Mouse (Mus musculus): ENCODE data around the gene Gm3327. TPM values are rescaled to one million over a fixed set of nuclear protein-coding genes. Genes with fewer than 3 reads are reported as not detected.
"Not testable (repeated sequence)": the region's sequence is repeated elsewhere in the genome, so short reads cannot be mapped to it uniquely, and the experiment has no call there.

The Gm3327 gene
- not detected in 2 replicates for polyA plus RNA-seq (2016; fragmentation: Nextera tagmentation; extraction: Ambion mirVana)

GRCm38 (mm10) chr14:44123551-44123950 lies at the start of gene Gm3327:
Gene Gm3327, plus strand, starts transcription at chr14:44123851.
- not testable (repeated sequence) for H3K4me3 ChIP-seq; H3K4me2 ChIP-seq (replicated peaks); ATAC-seq (ENCODE audit: insufficient number of reproducible peaks, insufficient read depth, low FRiP score, low TSS enrichment); H3K27ac ChIP-seq; H3K4me1 ChIP-seq; H3K36me3 ChIP-seq; H3K9me3 ChIP-seq; H3K9ac ChIP-seq; H3K27me3 ChIP-seq
- 83% methylated on average over 4 of the region's 4 CpGs for WGBS

GRCm38 (mm10) chr14:44077785-44078341 lies 45.8 kb upstream of the Gm3327 start:
- not testable (repeated sequence) for H3K4me2 ChIP-seq (replicated peaks); H3K9ac ChIP-seq; ATAC-seq (ENCODE audit: insufficient number of reproducible peaks, insufficient read depth, low FRiP score, low TSS enrichment); H3K36me3 ChIP-seq; H3K9me3 ChIP-seq; H3K4me1 ChIP-seq; H3K4me3 ChIP-seq; H3K27me3 ChIP-seq; H3K27ac ChIP-seq
- 62% methylated on average over 5 of the region's 5 CpGs for WGBS

GRCm38 (mm10) chr14:44086588-44086987 lies 37.1 kb upstream of the Gm3327 start:
- not testable (repeated sequence) for H3K4me1 ChIP-seq; H3K27me3 ChIP-seq; ATAC-seq (ENCODE audit: insufficient number of reproducible peaks, insufficient read depth, low FRiP score, low TSS enrichment); H3K4me2 ChIP-seq (replicated peaks); H3K9me3 ChIP-seq; H3K9ac ChIP-seq; H3K27ac ChIP-seq; H3K36me3 ChIP-seq; H3K4me3 ChIP-seq
- WGBS: 88% methylated on average over 1 of the region's 1 CpGs

- not testable (repeated sequence) for ATAC-seq (ENCODE audit: insufficient number of reproducible peaks, insufficient read depth, low FRiP score, low TSS enrichment)
Observed at GRCm38 (mm10) chr14:44087535-44087934, 36.1 kb upstream of the Gm3327 start.

GRCm38 (mm10) chr14:44091524-44091923 lies 32.1 kb upstream of the Gm3327 start:
- H3K9ac ChIP-seq; H3K4me1 ChIP-seq; H3K27me3 ChIP-seq; ATAC-seq (ENCODE audit: insufficient number of reproducible peaks, insufficient read depth, low FRiP score, low TSS enrichment); H3K9me3 ChIP-seq; H3K4me3 ChIP-seq; H3K36me3 ChIP-seq; H3K27ac ChIP-seq; H3K4me2 ChIP-seq (replicated peaks): not testable (repeated sequence)
- WGBS: 56% methylated on average over 1 of the region's 1 CpGs

More at GRCm38 (mm10) chr14:44087535-44087934, 36.1 kb upstream of the Gm3327 start:
- H3K4me1 ChIP-seq; H3K27ac ChIP-seq; H3K4me2 ChIP-seq (replicated peaks); H3K9me3 ChIP-seq; H3K27me3 ChIP-seq; H3K36me3 ChIP-seq; H3K4me3 ChIP-seq; H3K9ac ChIP-seq: not testable (repeated sequence)
- WGBS: 75% methylated on average over 2 of the region's 2 CpGs

GRCm38 (mm10) chr14:44094445-44094844 lies 29.2 kb upstream of the Gm3327 start:
- ATAC-seq (ENCODE audit: insufficient number of reproducible peaks, insufficient read depth, low FRiP score, low TSS enrichment); H3K27ac ChIP-seq; H3K27me3 ChIP-seq: not testable (repeated sequence)

GRCm38 (mm10) chr14:44100030-44100429 lies 23.6 kb upstream of the Gm3327 start:
- ATAC-seq (ENCODE audit: insufficient number of reproducible peaks, insufficient read depth, low FRiP score, low TSS enrichment); H3K4me1 ChIP-seq; H3K9me3 ChIP-seq; H3K4me3 ChIP-seq; H3K27me3 ChIP-seq; H3K27ac ChIP-seq; H3K9ac ChIP-seq; H3K4me2 ChIP-seq (replicated peaks); H3K36me3 ChIP-seq: not testable (repeated sequence)
- no CpG with 5 or more reads among the region's 1 CpGs for WGBS

More at GRCm38 (mm10) chr14:44094445-44094844, 29.2 kb upstream of the Gm3327 start:
- not testable (repeated sequence) for H3K36me3 ChIP-seq; H3K4me2 ChIP-seq (replicated peaks); H3K4me1 ChIP-seq; H3K9me3 ChIP-seq; H3K9ac ChIP-seq; H3K4me3 ChIP-seq
- 50% methylated on average over 5 of the region's 5 CpGs for WGBS

GRCm38 (mm10) chr14:44102354-44102753 lies 21.3 kb upstream of the Gm3327 start, which contains the start of gene Ear2:
Gene Ear2, plus strand, starts transcription at chr14:44102654.
- H3K36me3 ChIP-seq; H3K4me3 ChIP-seq; H3K9ac ChIP-seq; H3K27ac ChIP-seq; H3K4me1 ChIP-seq; H3K4me2 ChIP-seq (replicated peaks); H3K9me3 ChIP-seq; ATAC-seq (ENCODE audit: insufficient number of reproducible peaks, insufficient read depth, low FRiP score, low TSS enrichment); H3K27me3 ChIP-seq: not testable (repeated sequence)
- 73% methylated on average over 2 of the region's 2 CpGs for WGBS

GRCm38 (mm10) chr14:44110981-44111380 lies 12.7 kb upstream of the Gm3327 start:
- Histone ChIP-seq H3K4me1 (no peaks in the 10 kb centered on the region), H3K4me3 (no peak overlapping the region), H3K4me2 (replicated peaks) (no peak overlapping the region), H3K27me3 (no peaks in the 10 kb centered on the region), H3K9me3 (no peaks in the 10 kb centered on the region), H3K9ac (no peak overlapping the region), H3K27ac (no peak overlapping the region), H3K36me3 (no peaks in the 10 kb centered on the region)
- ATAC-seq (ENCODE audit: insufficient number of reproducible peaks, insufficient read depth, low FRiP score, low TSS enrichment): no peak

Other genes with a start within 250 kb of the Gm3327 start
- gene Ear1, start 248.3 kb upstream of the Gm3327 start, polyA plus RNA-seq (2016; fragmentation: Nextera tagmentation; extraction: Ambion mirVana): not detected in 2 replicates
- gene Ear10, start 200.3 kb upstream of the Gm3327 start, polyA plus RNA-seq (2016; fragmentation: Nextera tagmentation; extraction: Ambion mirVana): not detected in 2 replicates
- gene Gm8113, start 198.5 kb upstream of the Gm3327 start, polyA plus RNA-seq (2016; fragmentation: Nextera tagmentation; extraction: Ambion mirVana): 9.3 and 13.9 TPM in 2 replicates
- gene Ang5, start 166.8 kb upstream of the Gm3327 start, polyA plus RNA-seq (2016; fragmentation: Nextera tagmentation; extraction: Ambion mirVana): not detected in 2 replicates
- gene Ang6, start 121.6 kb upstream of the Gm3327 start, polyA plus RNA-seq (2016; fragmentation: Nextera tagmentation; extraction: Ambion mirVana): not detected in 2 replicates
- gene Ear2, start 21.2 kb upstream of the Gm3327 start, polyA plus RNA-seq (2016; fragmentation: Nextera tagmentation; extraction: Ambion mirVana): not detected in 2 replicates
- not detected in 2 replicates for gene Gm8212, start 73.8 kb downstream of the Gm3327 start, polyA plus RNA-seq (2016; fragmentation: Nextera tagmentation; extraction: Ambion mirVana)
- gene 4930503E14Rik, start 89.4 kb downstream of the Gm3327 start, polyA plus RNA-seq (2016; fragmentation: Nextera tagmentation; extraction: Ambion mirVana): 0.17 TPM in 1 of 2 replicates, not detected in the other
- not detected in 2 replicates for gene Gm8220, start 161.7 kb downstream of the Gm3327 start, polyA plus RNA-seq (2016; fragmentation: Nextera tagmentation; extraction: Ambion mirVana)
- gene Gm5930, start 214.7 kb downstream of the Gm3327 start, polyA plus RNA-seq (2016; fragmentation: Nextera tagmentation; extraction: Ambion mirVana): not detected in 2 replicates
- gene Gm8229, start 241.5 kb downstream of the Gm3327 start, polyA plus RNA-seq (2016; fragmentation: Nextera tagmentation; extraction: Ambion mirVana): not detected in 2 replicates

All from embryonic facial prominence, embryonic 12.5 days (tissue).